22 mouse cellular contexts compared by ENCODE assay signal in the genomic region with DNA sequence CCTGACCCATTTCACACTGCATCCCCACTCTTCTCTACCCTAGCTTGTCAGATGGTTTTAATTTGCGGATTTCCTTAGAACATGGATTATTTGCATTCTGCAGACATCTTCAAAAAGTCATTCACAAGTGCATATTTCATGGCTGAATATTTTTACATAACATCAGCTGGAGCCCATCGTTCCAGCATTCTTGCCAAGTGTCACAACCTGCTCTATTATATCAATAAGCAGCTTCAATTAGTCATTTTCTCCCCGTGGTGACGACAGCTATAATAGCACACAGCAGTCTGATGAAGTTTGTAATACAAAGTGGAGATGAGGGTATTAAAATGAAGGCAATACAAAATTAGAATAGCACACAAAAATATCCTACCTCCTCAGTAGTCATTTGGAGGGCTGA.
A peak's percentile ranks its signal among the peaks of the same experiment; 100 is the strongest.
DNase-seq lines count a peak whose midpoint lies in the region; ATAC-seq and TF ChIP-seq lines count a peak whose summit lies in the region.
"Had no signal": no experiment of that assay in that cellular context is flagged by ENCODE, and none has a peak within 500 bp of the region (broad histone marks: within the 10 kb centered on the region; RNA-seq: fewer than 3 reads in every experiment).

No protein-coding gene starts in this region.

- WGBS in forebrain, embryonic 13.5 days: 39% methylated on average over 4 of the region's 4 CpGs
- WGBS in forebrain, embryonic 11.5 days: 77% methylated on average over 4 of the region's 4 CpGs
- WGBS in kidney, postnatal 0 days: 69% methylated on average over 4 of the region's 4 CpGs
- 73% methylated on average over 4 of the region's 4 CpGs for WGBS in kidney, embryonic 14.5 days
- 22% methylated on average over 4 of the region's 4 CpGs for WGBS in forebrain, postnatal 0 days

- no peak overlapping the region for H3K4me2 ChIP-seq in forebrain, embryonic 13.5 days
- no peak overlapping the region for H3K4me2 ChIP-seq in forebrain, embryonic 11.5 days (ENCODE audit: low read depth, low read length, severe bottlenecking)
- H3K4me2 ChIP-seq in kidney, postnatal 0 days (ENCODE audit: low read length): no peak overlapping the region
- no peak overlapping the region for H3K4me2 ChIP-seq in kidney, embryonic 14.5 days (replicated peaks; ENCODE audit: low read depth, low read length)
- H3K4me2 ChIP-seq in forebrain, postnatal 0 days (ENCODE audit: low read depth): no peak overlapping the region
- H3K4me2 ChIP-seq: embryonic facial prominence, embryonic 15.5 days; hindbrain, embryonic 12.5 days; intestine, embryonic 15.5 days had no signal

- H3K27ac ChIP-seq in forebrain, embryonic 13.5 days: no peak overlapping the region
- H3K27ac ChIP-seq in forebrain, embryonic 11.5 days (ENCODE audit: low read depth, low read length): no peak overlapping the region
- H3K27ac ChIP-seq in kidney, postnatal 0 days: no peak overlapping the region
- no peak overlapping the region for H3K27ac ChIP-seq in kidney, embryonic 14.5 days (ENCODE audit: low read depth, low read length)
- H3K27ac ChIP-seq in forebrain, postnatal 0 days (ENCODE audit: low read depth, low read length): no peak overlapping the region
- H3K27ac ChIP-seq: embryonic facial prominence, embryonic 15.5 days; heart, embryonic 10.5 days; hindbrain, embryonic 12.5 days; intestine, embryonic 15.5 days had no signal

- DNase-seq in forebrain, embryonic 11.5 days (ENCODE audit: low spot score): no peak
- peak; percentile 32 for DNase-seq in kidney, postnatal 0 days (ENCODE audit: low spot score)
- peak; percentile 17 for DNase-seq in brain, adult 2 months (ENCODE audit: low read depth, low spot score)
- DNase-seq in forebrain, postnatal 0 days: peak; percentile 22
- no peak for DNase-seq in gastrocnemius, postnatal 10 days
- DNase-seq: adrenal gland, postnatal 14 days; cerebellum, adult 2 months; cerebellum, postnatal 10 days; embryo, embryonic 11 days; heart, adult 18-20 months; heart, postnatal 10 days; heart, postnatal 4 days; kidney, adult 18-20 months had no signal

- ATAC-seq in forebrain, embryonic 13.5 days: peak; percentile 69
- no peak for ATAC-seq in forebrain, embryonic 11.5 days (replicated peaks; ENCODE audit: low FRiP score)
- no peak for ATAC-seq in kidney, postnatal 0 days (replicated peaks; ENCODE audit: low FRiP score, low read depth)
- no peak for ATAC-seq in kidney, embryonic 14.5 days (ENCODE audit: low FRiP score, low TSS enrichment)
- ATAC-seq in forebrain, postnatal 0 days: peak; percentile 50; the same call in 1 of the 2 replicates
- ATAC-seq: activated CD4-positive, CD25-positive, alpha-beta regulatory T cell, adult 4 months; intestine, embryonic 15.5 days; Patski had no signal

- TF ChIP-seq CTCF in kidney, postnatal 0 days (IDR thresholded peaks at IDR 0.05; ENCODE audit: low read depth): no peak
- TF ChIP-seq CTCF in forebrain, postnatal 0 days (IDR thresholded peaks at IDR 0.05; ENCODE audit: low read depth): no peak

- H3K27me3 ChIP-seq in forebrain, embryonic 13.5 days: no peaks in the 10 kb centered on the region
- H3K27me3 ChIP-seq in forebrain, embryonic 11.5 days (ENCODE audit: control insufficient read depth, insufficient read depth, low read length): no peaks in the 10 kb centered on the region
- no peaks in the 10 kb centered on the region for H3K27me3 ChIP-seq in kidney, postnatal 0 days (ENCODE audit: insufficient read depth, low read length)
- no peaks in the 10 kb centered on the region for H3K27me3 ChIP-seq in kidney, embryonic 14.5 days (ENCODE audit: control insufficient read depth, insufficient read depth, low read length)
- H3K27me3 ChIP-seq in forebrain, postnatal 0 days (ENCODE audit: insufficient read depth, low read length): no peaks in the 10 kb centered on the region
- H3K27me3 ChIP-seq: embryonic facial prominence, embryonic 15.5 days; hindbrain, embryonic 12.5 days; intestine, embryonic 15.5 days; Patski had no signal

- no peaks in the 10 kb centered on the region for H3K36me3 ChIP-seq in forebrain, embryonic 13.5 days (ENCODE audit: poor library complexity, severe bottlenecking)
- no peaks in the 10 kb centered on the region for H3K36me3 ChIP-seq in forebrain, embryonic 11.5 days (ENCODE audit: control insufficient read depth, insufficient read depth, low read length)
- H3K36me3 ChIP-seq in kidney, postnatal 0 days (ENCODE audit: insufficient read depth, low read length): no peaks in the 10 kb centered on the region
- H3K36me3 ChIP-seq in kidney, embryonic 14.5 days (ENCODE audit: control insufficient read depth, insufficient read depth, low read length): no peaks in the 10 kb centered on the region
- H3K36me3 ChIP-seq in forebrain, postnatal 0 days (ENCODE audit: insufficient read depth): no peaks in the 10 kb centered on the region
- H3K36me3 ChIP-seq: embryonic facial prominence, embryonic 15.5 days; heart, embryonic 10.5 days; hindbrain, embryonic 12.5 days; intestine, embryonic 15.5 days had no signal

- H3K4me1 ChIP-seq in forebrain, embryonic 13.5 days: no peaks in the 10 kb centered on the region
- no peaks in the 10 kb centered on the region for H3K4me1 ChIP-seq in forebrain, embryonic 11.5 days (replicated peaks; ENCODE audit: control insufficient read depth, insufficient read depth, low read length)
- H3K4me1 ChIP-seq in kidney, postnatal 0 days (replicated peaks; ENCODE audit: insufficient read depth, low read length): no peaks in the 10 kb centered on the region
- no peaks in the 10 kb centered on the region for H3K4me1 ChIP-seq in kidney, embryonic 14.5 days (ENCODE audit: control insufficient read depth, insufficient read depth, low read length)
- H3K4me1 ChIP-seq in forebrain, postnatal 0 days (ENCODE audit: insufficient read depth): no peaks in the 10 kb centered on the region
- H3K4me1 ChIP-seq: embryonic facial prominence, embryonic 15.5 days; heart, embryonic 10.5 days; hindbrain, embryonic 12.5 days; intestine, embryonic 15.5 days had no signal

- no peak overlapping the region for H3K4me3 ChIP-seq in forebrain, embryonic 13.5 days
- no peak overlapping the region for H3K4me3 ChIP-seq in forebrain, embryonic 11.5 days (ENCODE audit: low read depth, low read length)
- H3K4me3 ChIP-seq in kidney, postnatal 0 days (replicated peaks; ENCODE audit: low read depth, low read length): no peak overlapping the region
- H3K4me3 ChIP-seq in kidney, embryonic 14.5 days (ENCODE audit: low read length): no peak overlapping the region
- no peak overlapping the region for H3K4me3 ChIP-seq in forebrain, postnatal 0 days (ENCODE audit: low read depth, low read length)
- H3K4me3 ChIP-seq: embryonic facial prominence, embryonic 15.5 days; erythroblast, embryonic 14.5 days; heart, embryonic 10.5 days; hindbrain, embryonic 12.5 days; intestine, embryonic 15.5 days had no signal

- no peak overlapping the region for H3K9ac ChIP-seq in forebrain, embryonic 13.5 days
- no peak overlapping the region for H3K9ac ChIP-seq in forebrain, embryonic 11.5 days (ENCODE audit: low read length)
- no peak overlapping the region for H3K9ac ChIP-seq in kidney, postnatal 0 days (ENCODE audit: low read depth, low read length)
- no peak overlapping the region for H3K9ac ChIP-seq in kidney, embryonic 14.5 days (ENCODE audit: low read depth, low read length)
- no peak overlapping the region for H3K9ac ChIP-seq in forebrain, postnatal 0 days
- H3K9ac ChIP-seq: embryonic facial prominence, embryonic 15.5 days; hindbrain, embryonic 12.5 days; intestine, embryonic 15.5 days had no signal

- no peaks in the 10 kb centered on the region for H3K9me3 ChIP-seq in forebrain, embryonic 13.5 days (replicated peaks)
- H3K9me3 ChIP-seq in forebrain, embryonic 11.5 days (ENCODE audit: control insufficient read depth, low read length): no peaks in the 10 kb centered on the region
- no peaks in the 10 kb centered on the region for H3K9me3 ChIP-seq in kidney, postnatal 0 days (replicated peaks; ENCODE audit: low read length)
- no peaks in the 10 kb centered on the region for H3K9me3 ChIP-seq in kidney, embryonic 14.5 days (ENCODE audit: control insufficient read depth, low read length)
- no peaks in the 10 kb centered on the region for H3K9me3 ChIP-seq in forebrain, postnatal 0 days (ENCODE audit: low read length)
- H3K9me3 ChIP-seq: embryonic facial prominence, embryonic 15.5 days; heart, embryonic 10.5 days; hindbrain, embryonic 12.5 days; intestine, embryonic 15.5 days had no signal

Comparison
In these comparisons a context has a peak if more than half of its experiments do, and no peak if none do; other contexts are left out.
1. ATAC-seq: peak in forebrain, embryonic 13.5 days (single experiment) and forebrain, postnatal 0 days (single experiment); none in forebrain, embryonic 11.5 days (single experiment), kidney, postnatal 0 days (single experiment) and kidney, embryonic 14.5 days (single experiment).
2. DNase-seq: peak in kidney, postnatal 0 days (single experiment), brain, adult 2 months (single experiment) and forebrain, postnatal 0 days (single experiment); none in forebrain, embryonic 11.5 days (single experiment) and gastrocnemius, postnatal 10 days (single experiment).